Mouse (Mus musculus) liver, embryonic 16.5 days (tissue): ENCODE results near the gene Kng1. TPM values are rescaled to one million over a fixed set of nuclear protein-coding genes. Genes with fewer than 3 reads are reported as not detected.

Experiments
- ATAC-seq: fragments of 200-750 bp; cut with Nextera tagmentation; 2 replicates; pipeline ENCODE4 v1.8.0; 2017; ENCODE audit warnings: low read depth, mild to moderate bottlenecking, moderate number of reproducible peaks, moderate library complexity
- H3K27ac ChIP-seq: fragments of 300-500 bp; sonication (generic); 2 replicates; pipeline ENCODE4 v1.5.1; 2014; ENCODE audit warnings: mild to moderate bottlenecking, low read length
- H3K27me3 ChIP-seq: fragments of 300-500 bp; sonication (generic); 2 replicates; pipeline ENCODE4 v1.6.1; 2014; ENCODE audit warnings: low read depth, low read length, mixed read lengths; ENCODE audit not compliant: control insufficient read depth, insufficient read depth
- H3K36me3 ChIP-seq: fragments of 300-500 bp; sonication (generic); 2 replicates; pipeline ENCODE4 v1.6.1; 2014; ENCODE audit warnings: mild to moderate bottlenecking; ENCODE audit not compliant: control insufficient read depth, insufficient read depth
- H3K4me1 ChIP-seq: fragments of 300-500 bp; sonication (generic); 2 replicates; pipeline ENCODE4 v1.6.1; 2014; ENCODE audit warnings: low read depth, low read length, mixed read lengths; ENCODE audit not compliant: control insufficient read depth
- H3K4me2 ChIP-seq: fragments of 300-500 bp; sonication (generic); 2 replicates; pipeline ENCODE4 v1.6.1; 2014; ENCODE audit warnings: low read depth, low read length, mixed read lengths
- H3K4me3 ChIP-seq: fragments of 300-500 bp; sonication (generic); 2 replicates; pipeline ENCODE4 v1.5.1; 2014; ENCODE audit warnings: low read depth, mild to moderate bottlenecking, low read length
- H3K9ac ChIP-seq: fragments of 300-500 bp; sonication (generic); 2 replicates; pipeline ENCODE4 v1.6.1; 2014; ENCODE audit warnings: low read depth, low read length
- H3K9me3 ChIP-seq: fragments of 300-500 bp; sonication (generic); replicated peaks from 2 replicates; pipeline ENCODE4 v1.6.1; 2016; ENCODE audit warnings: low read length; ENCODE audit not compliant: control insufficient read depth
- whole genome bisulfite sequencing: fragments of 180-500 bp; shearing (Covaris S2); extraction: QIAGEN DNeasy Blood & Tissue Kit; methylation state at CpG from one replicate; pipeline ENCODE4 v1.1.7; 2014; ENCODE audit not compliant: insufficient replicate concordance; 5-methylcytosine and 5-hydroxymethylcytosine counted together
- polyA plus RNA-seq: library from polyadenylated mRNA; unstranded; fragments of >200 nt; fragmentation: Nextera tagmentation; extraction: Ambion mirVana; gene quantifications from 2 replicates; pipeline ENCODE4 v1.2.1, GENCODE M21; 2015

Gene Kng1
- polyA plus RNA-seq, 1 experiment from 2014 or later = 1,294 TPM

DNA sequence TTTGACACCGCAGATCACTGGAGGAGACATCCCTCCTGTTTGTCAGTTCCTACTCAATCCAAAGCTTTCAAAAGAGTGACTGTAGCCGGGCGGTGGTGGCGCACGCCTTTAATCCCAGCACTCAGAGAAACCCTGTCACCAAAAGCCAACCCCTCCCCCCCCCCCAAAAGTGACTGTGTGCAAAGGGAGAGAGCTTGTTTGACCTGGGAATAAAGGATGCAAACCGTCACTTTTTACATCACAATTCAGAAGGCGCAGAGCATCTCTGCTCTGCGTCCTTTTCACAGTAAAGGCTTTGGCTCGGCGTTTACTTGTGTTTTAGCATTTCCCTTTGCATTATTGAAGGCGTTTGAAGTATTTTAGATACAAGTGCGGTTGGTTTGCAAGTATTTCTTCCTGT is 42.0 kb downstream of the Kng1 start:
- peak overlapping the region; percentile 42 for H3K4me2 ChIP-seq
- H3K36me3 ChIP-seq = no peaks in the 10 kb centered on the region
- H3K4me1 ChIP-seq = peaks cover 15% of the 10 kb centered on the region
- no peak overlapping the region for H3K27ac ChIP-seq
- H3K4me3 ChIP-seq = peak overlapping the region; percentile 17; the same call in 1 of the 2 replicates
- WGBS = 32% methylated on average over 12 of the region's 12 CpGs
- ATAC-seq = no peak
- no peak overlapping the region for H3K9ac ChIP-seq
- H3K27me3 ChIP-seq = peaks cover 8% of the 10 kb centered on the region
- H3K9me3 ChIP-seq = no peaks in the 10 kb centered on the region

DNA sequence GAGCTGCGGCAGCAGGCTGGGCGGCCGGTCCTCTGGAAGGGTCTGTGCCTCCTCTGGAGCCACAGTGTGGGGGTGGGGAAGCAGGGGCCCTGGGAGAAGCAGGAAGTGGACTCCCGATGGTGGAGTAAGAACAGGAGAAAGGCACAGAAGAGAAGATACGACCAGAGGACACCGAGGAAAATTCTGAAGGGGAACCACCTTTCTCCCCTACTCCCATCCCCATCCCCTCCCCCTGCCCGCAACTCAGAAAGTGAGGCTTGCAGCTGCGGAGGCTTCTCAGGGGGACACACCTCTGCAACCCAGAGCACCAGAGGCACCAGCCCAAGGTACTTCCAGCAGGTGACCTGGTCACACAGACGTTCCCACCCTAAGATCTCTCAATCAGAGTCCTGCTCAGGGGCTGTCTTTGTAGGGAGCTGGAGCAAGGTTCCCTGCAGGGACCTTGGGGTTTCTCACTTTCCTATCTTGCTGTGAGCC is 42.5 kb downstream of the Kng1 start:
- H3K27me3 ChIP-seq = peaks cover 8% of the 10 kb centered on the region
- H3K9me3 ChIP-seq = no peaks in the 10 kb centered on the region
- H3K36me3 ChIP-seq = no peaks in the 10 kb centered on the region
- no peak for ATAC-seq
- no peak overlapping the region for H3K27ac ChIP-seq
- H3K9ac ChIP-seq = no peak overlapping the region
- peak overlapping the region; percentile 17; the same call in 1 of the 2 replicates for H3K4me3 ChIP-seq
- peaks cover 15% of the 10 kb centered on the region for H3K4me1 ChIP-seq
- peak overlapping the region; percentile 42 for H3K4me2 ChIP-seq
- WGBS = 6% methylated on average over 9 of the region's 9 CpGs

DNA sequence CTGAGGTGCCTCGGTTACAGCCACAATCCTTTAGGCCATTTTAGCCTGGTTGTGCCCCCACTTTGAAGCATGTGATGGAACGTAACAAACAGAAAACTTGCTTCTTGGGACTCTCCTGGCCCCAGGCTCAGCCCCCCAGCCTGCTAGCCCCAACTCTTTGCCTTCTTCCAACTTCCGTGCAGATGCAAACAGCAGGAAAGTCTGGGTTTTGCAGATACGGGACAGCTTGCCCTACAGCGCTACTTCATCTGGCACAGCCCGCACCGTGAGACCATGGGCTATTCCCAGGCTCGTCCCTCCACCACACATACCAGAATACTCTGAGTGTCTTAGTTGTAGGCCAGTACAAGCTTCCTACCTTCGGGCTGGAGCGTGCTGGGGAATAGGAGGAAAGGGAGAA is 42.9 kb downstream of the Kng1 start:
- 0 out of 2 replicates have a peak overlapping the region, but pooled peaks have one; percentile 21 for H3K9ac ChIP-seq
- no peaks in the 10 kb centered on the region for H3K36me3 ChIP-seq
- H3K4me2 ChIP-seq = peak overlapping the region; percentile 42
- ATAC-seq = peak; percentile 33; the same call in 1 of the 2 replicates
- H3K27ac ChIP-seq = no peak overlapping the region
- 19% methylated on average over 10 of the region's 10 CpGs for whole genome bisulfite sequencing
- H3K4me1 ChIP-seq = peaks cover 15% of the 10 kb centered on the region
- H3K4me3 ChIP-seq = no peak overlapping the region
- H3K9me3 ChIP-seq = no peaks in the 10 kb centered on the region
- peaks cover 8% of the 10 kb centered on the region for H3K27me3 ChIP-seq

DNA sequence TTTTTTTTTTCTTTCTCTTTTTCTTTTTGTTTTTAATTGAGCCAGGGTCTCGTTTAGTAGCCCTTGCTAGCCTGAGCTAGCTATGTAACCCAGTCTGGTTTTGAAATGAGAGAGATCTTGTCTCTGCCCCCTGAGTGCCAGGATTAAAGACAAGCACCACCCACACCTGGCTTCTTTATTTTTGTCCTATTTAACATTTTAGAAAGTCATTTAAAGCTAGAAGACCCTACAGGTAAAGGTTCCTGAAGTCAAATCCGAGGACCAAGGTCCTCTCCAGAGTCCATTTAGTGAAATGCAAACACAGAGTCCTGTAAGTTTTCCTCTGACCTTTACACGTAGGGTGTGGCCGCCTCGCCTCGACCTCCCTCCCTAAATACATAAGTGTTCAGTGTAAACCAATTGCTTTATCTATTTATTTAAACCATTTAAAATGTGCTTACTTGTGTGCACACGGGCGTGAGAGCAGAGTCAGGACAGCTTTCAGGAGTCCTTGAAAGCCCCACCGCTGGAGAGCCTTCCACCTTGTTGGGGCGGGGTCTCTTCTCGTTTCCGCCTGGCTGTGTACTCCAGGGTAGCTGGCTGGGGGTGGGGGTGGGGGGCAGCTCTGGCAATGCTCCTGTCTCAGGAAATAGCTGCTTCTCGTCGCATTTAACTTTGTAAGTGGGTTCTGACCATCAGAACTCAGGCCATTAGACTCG is 44.8 kb downstream of the Kng1 start:
- WGBS = 4% methylated on average over 15 of the region's 15 CpGs
- no peaks in the 10 kb centered on the region for H3K9me3 ChIP-seq
- peak overlapping the region; percentile 66 for H3K4me2 ChIP-seq
- H3K27me3 ChIP-seq = peaks cover 8% of the 10 kb centered on the region
- peak overlapping the region; percentile 56 for H3K4me3 ChIP-seq
- H3K36me3 ChIP-seq = no peaks in the 10 kb centered on the region
- H3K27ac ChIP-seq = 0 out of 2 replicates have a peak overlapping the region, but pooled peaks have one; percentile 1
- H3K4me1 ChIP-seq = peaks cover 19% of the 10 kb centered on the region
- H3K9ac ChIP-seq = peak overlapping the region; percentile 52
- ATAC-seq = no peak

GRCm38 (mm10) chr16:23103038-23103745 is 45.5 kb downstream of the Kng1 start:
- Histone ChIP-seq H3K36me3 (no peaks in the 10 kb centered on the region), H3K9me3 (no peaks in the 10 kb centered on the region), H3K4me2 (peak overlapping the region; percentile 66), H3K4me1 (peaks cover 19% of the 10 kb centered on the region), H3K27me3 (peaks cover 8% of the 10 kb centered on the region), H3K9ac (peak overlapping the region; percentile 52), H3K4me3 (peak overlapping the region; percentile 56), H3K27ac (no peak overlapping the region)
- no peak for ATAC-seq
- 19% methylated on average over 17 of the region's 17 CpGs for WGBS

GRCm38 (mm10) chr16:23103841-23104240 is 46.2 kb downstream of the Kng1 start:
- ATAC-seq = no peak
- Histone ChIP-seq H3K4me2 (no peak overlapping the region), H3K27ac (peak overlapping the region; percentile 37)

GRCm38 (mm10) chr16:23106121-23106520 is 48.5 kb downstream of the Kng1 start:
- H3K4me1 ChIP-seq = peaks cover 21% of the 10 kb centered on the region
- H3K9me3 ChIP-seq = no peaks in the 10 kb centered on the region
- no peaks in the 10 kb centered on the region for H3K27me3 ChIP-seq
- no peak overlapping the region for H3K9ac ChIP-seq
- no peak overlapping the region for H3K27ac ChIP-seq
- WGBS = 59% methylated on average over 7 of the region's 7 CpGs
- no peak for ATAC-seq
- H3K36me3 ChIP-seq = peaks cover 20% of the 10 kb centered on the region
- H3K4me2 ChIP-seq = no peak overlapping the region
- H3K4me3 ChIP-seq = no peak overlapping the region

More at GRCm38 (mm10) chr16:23103841-23104240, 46.2 kb downstream of the Kng1 start:
- 28% methylated on average over 2 of the region's 2 CpGs for WGBS
- Histone ChIP-seq H3K4me3 (no peak overlapping the region), H3K4me1 (peaks cover 19% of the 10 kb centered on the region), H3K27me3 (peaks cover 8% of the 10 kb centered on the region), H3K9ac (no peak overlapping the region), H3K36me3 (peaks cover 2% of the 10 kb centered on the region), H3K9me3 (no peaks in the 10 kb centered on the region)

DNA sequence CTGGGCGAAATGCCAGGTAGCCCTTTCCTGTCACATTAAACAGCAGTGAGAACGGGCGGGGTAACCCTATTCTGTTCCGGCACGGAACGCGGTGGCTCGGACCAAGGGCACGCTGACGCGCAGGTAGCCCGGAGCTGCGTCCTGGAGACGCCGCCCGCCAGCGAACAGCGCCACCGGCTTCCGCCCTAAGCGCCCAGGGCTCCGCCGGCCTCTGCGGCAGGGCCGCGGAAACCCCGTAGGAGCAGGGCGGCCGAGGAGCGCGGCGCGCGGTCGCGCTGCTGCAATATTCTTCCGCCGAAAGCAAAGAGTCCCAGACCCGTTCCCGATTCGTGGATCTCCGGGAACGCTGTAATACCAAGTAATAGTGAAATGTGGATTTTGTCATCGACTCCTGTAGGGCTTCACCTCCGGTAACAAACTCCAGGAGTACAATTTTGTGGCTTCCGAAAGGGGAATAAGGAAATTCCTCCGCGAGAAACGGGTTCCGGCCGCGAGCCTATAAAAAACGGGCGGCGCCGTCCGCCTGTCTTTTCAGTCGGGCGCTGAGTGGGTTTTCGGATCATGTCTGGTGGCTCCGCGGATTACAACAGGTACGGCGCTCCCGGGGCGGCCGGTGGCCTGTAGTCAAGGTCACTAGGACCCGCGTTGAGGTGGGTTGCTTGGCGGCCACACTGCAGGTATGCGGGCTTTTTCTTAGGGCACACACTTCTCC is 49.7 kb downstream of the Kng1 start, which contains the start of gene Eif4a2:
Gene Eif4a2 (plus strand): TSS at position 214 of the 712 bp plus-strand sequence.
- Histone ChIP-seq H3K27me3 (no peaks in the 10 kb centered on the region), H3K9me3 (no peaks in the 10 kb centered on the region), H3K4me1 (peaks cover 21% of the 10 kb centered on the region), H3K9ac (peak within 1 kb of the TSS; percentile 97), H3K4me3 (peak within 1 kb of the TSS; percentile 94), H3K36me3 (peaks cover 32% of the 10 kb centered on the region), H3K27ac (peak within 1 kb of the TSS; percentile 96), H3K4me2 (peak within 1 kb of the TSS; percentile 85)
- WGBS = under 1% methylated on average over 71 of the region's 71 CpGs
- peak; percentile 95 for ATAC-seq
